23 mouse cellular contexts compared by ENCODE assay signal in the genomic region with DNA sequence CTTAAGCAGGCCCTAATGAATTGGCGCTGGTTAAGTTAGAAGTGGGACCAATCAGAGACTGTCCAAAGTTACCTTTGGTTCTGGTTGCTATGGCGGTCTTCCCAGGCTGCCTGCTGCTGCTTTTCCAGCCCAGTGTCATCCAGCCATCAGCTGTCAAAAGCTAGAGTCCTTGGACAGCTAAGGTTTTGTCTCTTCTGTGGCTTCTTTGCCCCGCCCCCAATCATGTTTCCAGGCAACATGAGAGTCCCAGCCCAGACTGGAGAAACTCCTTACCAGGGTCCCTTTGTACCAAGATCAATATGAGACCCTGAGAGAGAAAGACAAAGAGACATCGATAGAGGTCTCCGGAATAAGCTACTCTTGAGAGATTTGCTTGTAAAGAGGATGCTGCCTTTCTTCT. TPM values are rescaled to one million over a fixed set of nuclear protein-coding genes. Genes with fewer than 3 reads are reported as not detected.
"Had no signal": no experiment of that assay in that cellular context is flagged by ENCODE, and none has a peak within 500 bp of the region (broad histone marks: within the 10 kb centered on the region; RNA-seq: fewer than 3 reads in every experiment).

No protein-coding gene starts in this region.

- ATAC-seq: midbrain, embryonic 13.5 days; midbrain, embryonic 16.5 days had no signal

- H3K4me2 ChIP-seq: liver, embryonic 13.5 days; midbrain, embryonic 13.5 days; neural tube, embryonic 13.5 days; stomach, embryonic 15.5 days had no signal

- H3K9me3 ChIP-seq: liver, embryonic 13.5 days; midbrain, embryonic 13.5 days; neural tube, embryonic 13.5 days; stomach, embryonic 15.5 days had no signal

- H3K4me3 ChIP-seq: layer of hippocampus, adult 2 months; left cerebral cortex, adult 2 months; liver, embryonic 13.5 days; midbrain, embryonic 13.5 days; myocyte; neural tube, embryonic 13.5 days; stomach, embryonic 15.5 days had no signal

- H3K4me1 ChIP-seq: neural tube, embryonic 13.5 days had no signal

- H3K36me3 ChIP-seq: liver, embryonic 13.5 days; midbrain, embryonic 13.5 days; neural tube, embryonic 13.5 days; stomach, embryonic 15.5 days had no signal

- H3K27ac ChIP-seq: layer of hippocampus, adult 2 months; left cerebral cortex, adult 2 months; liver, embryonic 13.5 days; midbrain, embryonic 13.5 days; neural tube, embryonic 13.5 days; stomach, embryonic 15.5 days had no signal

- H3K27me3 ChIP-seq: liver, embryonic 13.5 days; midbrain, embryonic 13.5 days; neural tube, embryonic 13.5 days; stomach, embryonic 15.5 days had no signal

- DNase-seq: kidney, adult 18-20 months; kidney, adult 9 months; kidney, postnatal 14 days; layer of hippocampus, adult 9-11 months; layer of hippocampus, postnatal 36 days; liver, embryonic 13.5 days; lung, adult 2 months; lung, postnatal 14 days; lung, postnatal 4 days; right cerebral cortex, postnatal 25 days; spleen, adult 18-20 months; thymus, postnatal 25 days had no signal

- H3K9ac ChIP-seq: liver, embryonic 13.5 days; midbrain, embryonic 13.5 days; neural tube, embryonic 13.5 days; stomach, embryonic 15.5 days had no signal

RNA-seq across cellular contexts. Expression of a gene that starts 52.2 kb away (rescaled TPM):
- total RNA-seq: liver, adult 2 months; megakaryocyte progenitor cell, adult 5-6 weeks; monocyte, adult 5-6 weeks; neutrophil, adult 5-6 weeks had no signal
- polyA plus RNA-seq: liver, adult 2 months had no signal
